Comparison of ENCODE assay signal across 9 mouse cellular contexts in the genomic region with DNA sequence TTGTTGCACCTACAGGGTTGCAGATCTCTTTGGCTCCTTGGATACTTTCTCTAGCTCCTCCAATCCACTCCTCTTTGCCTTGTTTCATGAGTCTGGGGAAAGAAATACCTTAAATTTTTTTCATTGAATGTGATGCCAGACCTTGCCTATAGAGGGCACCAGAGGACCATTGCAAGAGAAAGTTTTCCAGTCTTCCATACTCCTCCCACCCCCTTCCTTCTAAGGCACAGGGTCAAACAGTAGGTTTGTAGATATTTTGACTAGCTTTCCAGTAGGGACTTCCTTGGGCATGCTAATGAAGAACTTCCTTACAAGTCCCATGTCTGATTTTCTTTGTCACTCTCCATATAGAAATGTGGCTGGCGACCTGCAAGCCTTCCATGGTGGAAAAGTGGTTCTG.
DNase-seq lines count a peak whose midpoint lies in the region; ATAC-seq and TF ChIP-seq lines count a peak whose summit lies in the region.
"Had no signal": no experiment of that assay in that cellular context is flagged by ENCODE, and none has a peak within 500 bp of the region (broad histone marks: within the 10 kb centered on the region; RNA-seq: fewer than 3 reads in every experiment).

No protein-coding gene starts in this region.

- no peak overlapping the region for H3K4me2 ChIP-seq in heart, postnatal 0 days (ENCODE audit: low read depth, low read length)
- H3K4me2 ChIP-seq in forebrain, postnatal 0 days (ENCODE audit: low read depth), result no peak overlapping the region
- no peak overlapping the region for H3K4me2 ChIP-seq in heart, embryonic 11.5 days
- H3K4me2 ChIP-seq: neural tube, embryonic 13.5 days had no signal

- ATAC-seq in heart, postnatal 0 days (ENCODE audit: insufficient read depth, low read depth), result no peak
- peak; percentile 20; the same call in 1 of the 2 replicates for ATAC-seq in forebrain, postnatal 0 days
- ATAC-seq in heart, embryonic 11.5 days (replicated peaks; ENCODE audit: insufficient number of reproducible peaks, low FRiP score, low TSS enrichment), result no peak

- no peak for TF ChIP-seq EP300 in heart, postnatal 0 days (IDR thresholded peaks at IDR 0.05; ENCODE audit: low read depth)

- H3K36me3 ChIP-seq in heart, postnatal 0 days (replicated peaks; ENCODE audit: control insufficient read depth, insufficient read depth, low read length), result no peaks in the 10 kb centered on the region
- H3K36me3 ChIP-seq in forebrain, postnatal 0 days (ENCODE audit: insufficient read depth), result no peaks in the 10 kb centered on the region
- no peaks in the 10 kb centered on the region for H3K36me3 ChIP-seq in limb, embryonic 10.5 days
- no peaks in the 10 kb centered on the region for H3K36me3 ChIP-seq in heart, embryonic 11.5 days (ENCODE audit: control insufficient read depth, insufficient read depth, low read length)
- H3K36me3 ChIP-seq: neural tube, embryonic 13.5 days had no signal

- no peak overlapping the region for H3K4me3 ChIP-seq in heart, postnatal 0 days (ENCODE audit: low read depth, low read length)
- H3K4me3 ChIP-seq in forebrain, postnatal 0 days (ENCODE audit: low read depth, low read length), result no peak overlapping the region
- no peak overlapping the region for H3K4me3 ChIP-seq in limb, embryonic 10.5 days
- H3K4me3 ChIP-seq in heart, embryonic 11.5 days (ENCODE audit: low read depth, low read length), result no peak overlapping the region
- H3K4me3 ChIP-seq: neural tube, embryonic 13.5 days had no signal

- H3K27ac ChIP-seq in heart, postnatal 0 days (ENCODE audit: low read depth), result no peak overlapping the region
- H3K27ac ChIP-seq in forebrain, postnatal 0 days (ENCODE audit: low read depth, low read length), result no peak overlapping the region
- H3K27ac ChIP-seq in limb, embryonic 10.5 days, result no peak overlapping the region
- H3K27ac ChIP-seq in heart, embryonic 11.5 days (ENCODE audit: low read depth, low read length), result no peak overlapping the region
- H3K27ac ChIP-seq: neural tube, embryonic 13.5 days had no signal

- H3K9me3 ChIP-seq in heart, postnatal 0 days (replicated peaks; ENCODE audit: control insufficient read depth, low read length), result no peaks in the 10 kb centered on the region
- H3K9me3 ChIP-seq in forebrain, postnatal 0 days (ENCODE audit: low read length), result no peaks in the 10 kb centered on the region
- no peaks in the 10 kb centered on the region for H3K9me3 ChIP-seq in limb, embryonic 10.5 days (replicated peaks)
- no peaks in the 10 kb centered on the region for H3K9me3 ChIP-seq in heart, embryonic 11.5 days (replicated peaks; ENCODE audit: control insufficient read depth, low read length)
- H3K9me3 ChIP-seq: neural tube, embryonic 13.5 days had no signal

- no peaks in the 10 kb centered on the region for H3K27me3 ChIP-seq in heart, postnatal 0 days (ENCODE audit: control insufficient read depth, insufficient read depth, low read length)
- no peaks in the 10 kb centered on the region for H3K27me3 ChIP-seq in forebrain, postnatal 0 days (ENCODE audit: insufficient read depth, low read length)
- no peaks in the 10 kb centered on the region for H3K27me3 ChIP-seq in limb, embryonic 10.5 days (ENCODE audit: low read depth, poor library complexity, severe bottlenecking)
- H3K27me3 ChIP-seq in heart, embryonic 11.5 days (ENCODE audit: control insufficient read depth, insufficient read depth, low read length), result no peaks in the 10 kb centered on the region
- H3K27me3 ChIP-seq: neural tube, embryonic 13.5 days had no signal

- H3K4me1 ChIP-seq in heart, postnatal 0 days (ENCODE audit: control insufficient read depth, insufficient read depth), result no peaks in the 10 kb centered on the region
- H3K4me1 ChIP-seq in forebrain, postnatal 0 days (ENCODE audit: insufficient read depth), result no peaks in the 10 kb centered on the region
- no peaks in the 10 kb centered on the region for H3K4me1 ChIP-seq in limb, embryonic 10.5 days
- H3K4me1 ChIP-seq in heart, embryonic 11.5 days (ENCODE audit: control insufficient read depth, insufficient read depth, low read length), result no peaks in the 10 kb centered on the region
- H3K4me1 ChIP-seq: neural tube, embryonic 13.5 days had no signal

- no peak overlapping the region for H3K9ac ChIP-seq in heart, postnatal 0 days (replicated peaks; ENCODE audit: low read depth, low read length)
- H3K9ac ChIP-seq in forebrain, postnatal 0 days, result no peak overlapping the region
- H3K9ac ChIP-seq in heart, embryonic 11.5 days (ENCODE audit: low read depth, low read length), result no peak overlapping the region
- H3K9ac ChIP-seq: neural tube, embryonic 13.5 days had no signal

- peak; percentile 34 for DNase-seq in heart, postnatal 0 days (ENCODE audit: low spot score)
- DNase-seq in heart, adult 8-10 months (ENCODE audit: low spot score), result no peak
- peak; percentile 25 for DNase-seq in 3134 (ENCODE audit: extremely low read depth, insufficient read length, low spot score)
- DNase-seq in Muller cell, postnatal 12 days (ENCODE audit: inconsistent ontology term), result peak; percentile 71
- peak; percentile 77 for DNase-seq in forebrain, postnatal 0 days
- DNase-seq in limb, embryonic 10.5 days (ENCODE audit: low spot score), result peak; percentile 37
- peak; percentile 40 for DNase-seq in testis, postnatal 10 days (ENCODE audit: low spot score)

- WGBS in heart, postnatal 0 days, result 75% methylated on average over 1 of the region's 1 CpGs
- 52% methylated on average over 1 of the region's 1 CpGs for WGBS in forebrain, postnatal 0 days
- WGBS in limb, embryonic 10.5 days, result 68% methylated on average over 1 of the region's 1 CpGs
- WGBS in heart, embryonic 11.5 days (ENCODE audit: insufficient replicate concordance), result 58% methylated on average over 1 of the region's 1 CpGs

- peak; percentile 70 for TF ChIP-seq CTCF in heart, postnatal 0 days (IDR thresholded peaks at IDR 0.05; ENCODE audit: low read depth)
- TF ChIP-seq CTCF in forebrain, postnatal 0 days (IDR thresholded peaks at IDR 0.05; ENCODE audit: low read depth), result peak; percentile 81
